Mouse (Mus musculus) heart, adult 9 months (tissue): ENCODE results near the gene Gsdma3.
A peak's percentile ranks its signal among the peaks of the same experiment; 100 is the strongest.
"Not testable (repeated sequence)": the region's sequence is repeated elsewhere in the genome, so short reads cannot be mapped to it uniquely, and the experiment has no call there.

Experiments
- DNase-seq, 2 experiments: peaks; one replicate each; pipeline ENCODE4 v3.0.0; 2022; ENCODE audit warnings: low spot score in 2 of 2

Gsdma3 gene

DNA sequence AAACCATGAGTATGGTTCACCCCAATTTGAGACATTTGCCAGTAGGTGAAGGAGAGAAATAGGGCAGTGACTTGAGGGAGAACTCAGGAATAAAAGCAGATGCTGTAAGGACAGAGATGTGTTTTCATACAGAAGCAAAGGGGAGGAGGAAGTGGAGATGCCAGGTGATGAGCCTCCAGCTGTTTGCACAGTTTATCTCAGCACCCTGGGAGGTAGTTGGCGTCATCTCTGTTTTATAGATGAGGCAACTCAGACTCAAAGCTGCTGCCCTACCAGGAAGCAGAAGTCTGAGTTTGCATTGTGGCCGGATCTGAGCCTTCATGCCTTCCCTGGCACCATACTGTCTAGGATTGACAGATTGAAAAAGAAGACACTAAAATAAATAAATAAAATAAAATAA, 42.8 kb downstream of the Gsdma3 start:
- DNase-seq: no peak

DNA sequence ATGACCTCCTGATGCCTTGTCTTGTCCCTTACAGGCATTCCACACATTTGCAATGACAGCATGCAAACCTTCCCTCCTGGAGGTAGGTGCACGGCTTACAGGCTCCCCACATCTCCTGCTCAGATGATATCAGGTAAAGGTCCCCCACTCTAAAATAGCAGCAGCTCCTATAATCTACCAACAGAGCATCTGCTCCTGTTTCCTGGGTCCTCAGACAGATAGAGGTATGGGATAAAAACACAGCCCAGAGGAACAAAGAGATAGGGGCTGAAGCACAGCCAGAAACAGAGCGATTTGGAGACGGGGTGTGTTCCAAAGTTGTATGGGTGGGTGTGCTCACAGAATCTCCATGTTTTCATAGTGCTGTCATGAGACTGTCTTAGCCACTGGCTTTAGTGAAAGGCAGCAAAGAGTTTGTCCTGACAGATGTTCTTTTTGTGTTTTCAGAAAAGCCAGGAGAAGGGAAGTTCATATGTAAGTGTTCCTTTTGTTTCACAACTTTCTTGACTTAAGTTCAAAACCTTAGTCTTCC, 45.2 kb downstream of the Gsdma3 start:
- DNase-seq: no peak

DNA sequence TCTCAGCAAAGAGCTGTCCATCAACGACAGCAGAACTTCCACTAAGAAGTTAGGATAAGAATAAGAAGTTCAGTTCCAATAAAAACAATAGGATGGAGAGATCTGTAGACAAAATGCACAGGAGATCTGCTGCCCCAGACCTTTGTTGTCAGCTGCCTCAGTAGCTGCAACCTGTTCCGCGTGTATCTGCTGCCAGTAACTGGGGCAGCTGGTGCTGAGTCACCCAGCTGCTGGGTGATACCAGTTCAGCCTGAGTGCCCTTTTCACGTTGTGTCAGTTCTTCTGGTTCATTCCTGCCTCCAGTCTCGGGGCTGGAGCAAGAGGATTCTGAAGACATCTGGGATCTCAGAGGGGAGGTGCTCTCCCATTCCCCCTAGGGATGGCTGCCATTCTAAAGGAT, 45.7 kb downstream of the Gsdma3 start:
- no peak for DNase-seq

DNA sequence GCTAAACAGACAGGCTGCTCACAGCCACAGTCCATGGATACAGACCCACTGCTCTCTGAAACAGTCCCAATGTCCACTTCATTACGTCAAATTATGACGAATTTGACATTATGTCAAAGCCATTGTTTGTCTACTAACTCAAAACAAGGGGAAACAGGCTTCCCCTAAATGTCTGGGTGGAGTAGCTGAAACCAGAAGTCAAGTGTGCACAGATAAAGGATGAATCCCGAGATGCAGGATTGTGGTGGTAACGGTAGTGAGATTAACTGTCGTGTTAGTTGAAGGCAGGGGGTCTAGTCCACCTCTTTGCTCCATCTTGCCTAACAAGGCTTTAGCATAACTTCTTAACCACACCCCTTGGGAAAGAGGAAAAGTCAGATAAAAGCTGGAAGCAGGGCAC, 46.3 kb downstream of the Gsdma3 start:
- no peak for DNase-seq

DNA sequence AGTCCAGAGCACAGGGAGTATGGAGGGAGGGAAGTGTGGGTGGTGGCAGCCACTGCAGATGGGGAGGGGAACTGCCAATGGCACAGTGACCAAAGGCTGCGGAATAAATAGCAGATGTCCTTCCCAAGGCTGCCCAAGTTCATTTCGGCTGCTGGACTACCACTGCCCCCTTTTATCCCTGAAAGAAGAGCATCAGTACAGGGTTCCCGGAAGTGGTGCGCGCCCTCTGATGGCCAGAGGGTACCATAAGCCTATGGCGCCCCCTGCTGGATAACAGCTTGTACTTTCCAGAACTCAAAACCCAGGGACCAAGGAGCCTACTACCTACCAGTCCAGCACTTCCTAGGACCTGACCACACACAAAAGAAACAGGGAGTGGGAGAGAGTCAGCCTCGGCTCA, 47.0 kb downstream of the Gsdma3 start:
- peak; percentile 27 to 43 for DNase-seq

DNA sequence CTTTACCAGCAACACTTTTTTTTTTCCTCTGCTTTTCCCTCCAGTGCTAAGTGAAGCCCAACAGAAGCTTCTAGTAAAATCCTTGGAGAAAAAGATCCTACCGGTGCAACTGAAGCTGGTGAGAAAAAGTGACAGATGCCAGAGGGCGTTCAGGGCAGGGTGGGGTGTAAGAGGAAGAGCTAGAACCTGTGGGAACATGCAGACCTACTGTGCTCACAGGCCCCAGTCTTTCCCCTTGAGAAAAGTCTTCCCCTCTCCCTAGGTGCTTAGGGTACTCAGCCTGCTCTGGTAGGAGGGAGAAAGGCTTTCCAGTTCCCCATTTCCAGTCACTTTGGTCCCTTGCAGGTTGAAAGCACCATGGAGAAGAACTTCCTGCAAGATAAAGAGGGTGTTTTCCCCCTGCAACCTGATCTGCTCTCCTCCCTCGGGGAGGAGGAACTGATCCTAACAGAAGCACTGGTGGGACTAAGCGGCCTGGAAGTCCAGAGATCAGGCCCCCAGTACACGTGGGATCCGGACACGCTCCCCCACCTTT, 49.7 kb downstream of the Gsdma3 start:
- no peak for DNase-seq

DNA sequence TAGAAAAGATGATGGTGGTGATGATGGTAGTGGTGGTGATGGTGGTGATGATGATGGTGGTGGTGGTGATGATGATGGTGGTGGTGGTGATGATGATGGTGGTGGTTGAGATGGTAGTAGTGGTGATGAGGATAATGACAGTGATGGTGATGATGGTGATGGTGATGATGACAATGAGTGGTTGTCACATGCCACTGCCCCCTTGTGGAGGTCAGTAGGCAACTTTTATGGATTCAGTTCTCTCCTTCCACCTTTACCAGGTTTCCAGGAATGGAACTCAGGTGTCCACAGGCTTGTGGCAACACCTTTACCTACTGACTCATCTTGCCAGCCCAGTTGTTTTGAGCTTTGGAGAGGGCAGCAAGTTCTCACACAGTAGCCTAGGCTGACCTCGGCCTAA, 53.9 kb downstream of the Gsdma3 start:
- DNase-seq: no peak

DNA sequence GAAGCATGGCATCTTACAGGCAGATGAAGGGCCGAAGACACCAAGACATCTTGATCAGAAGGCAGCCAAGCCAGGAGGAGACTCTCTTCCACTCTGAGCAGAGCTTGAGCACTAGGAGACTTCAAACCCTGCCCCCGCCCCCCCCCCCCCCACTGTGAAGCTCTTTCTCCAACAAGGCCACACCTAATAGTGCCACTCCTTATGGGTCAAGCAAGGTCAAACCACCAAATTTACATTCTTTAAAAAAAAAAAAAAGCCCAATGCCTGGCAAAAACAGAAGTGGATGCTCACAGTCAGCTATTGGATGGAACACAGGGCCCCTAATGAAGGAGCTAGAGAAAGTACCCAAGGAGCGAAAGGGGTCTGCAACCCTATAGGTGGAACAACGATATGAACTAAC, 54.4 kb downstream of the Gsdma3 start:
- DNase-seq: not testable (repeated sequence)

DNA sequence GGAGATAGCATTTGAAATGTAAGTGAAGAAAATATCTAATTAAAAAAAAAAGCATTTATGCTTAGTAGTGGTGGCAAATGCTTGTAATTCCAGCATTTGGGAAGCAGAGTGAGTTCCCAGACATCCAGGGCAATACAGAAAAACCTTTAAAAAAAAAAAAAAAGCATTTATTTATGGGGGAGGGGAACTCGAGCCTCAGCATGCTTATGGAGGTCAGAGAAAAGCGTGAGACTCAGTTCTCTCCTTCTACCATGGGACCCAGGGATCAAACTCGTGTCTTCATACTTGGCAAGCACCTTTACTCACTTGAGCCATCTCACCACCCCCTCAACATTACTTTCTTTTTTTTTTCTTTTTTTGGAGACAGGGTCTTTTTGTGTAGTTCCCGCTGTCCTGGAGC, 55.0 kb downstream of the Gsdma3 start:
- no peak for DNase-seq

DNA sequence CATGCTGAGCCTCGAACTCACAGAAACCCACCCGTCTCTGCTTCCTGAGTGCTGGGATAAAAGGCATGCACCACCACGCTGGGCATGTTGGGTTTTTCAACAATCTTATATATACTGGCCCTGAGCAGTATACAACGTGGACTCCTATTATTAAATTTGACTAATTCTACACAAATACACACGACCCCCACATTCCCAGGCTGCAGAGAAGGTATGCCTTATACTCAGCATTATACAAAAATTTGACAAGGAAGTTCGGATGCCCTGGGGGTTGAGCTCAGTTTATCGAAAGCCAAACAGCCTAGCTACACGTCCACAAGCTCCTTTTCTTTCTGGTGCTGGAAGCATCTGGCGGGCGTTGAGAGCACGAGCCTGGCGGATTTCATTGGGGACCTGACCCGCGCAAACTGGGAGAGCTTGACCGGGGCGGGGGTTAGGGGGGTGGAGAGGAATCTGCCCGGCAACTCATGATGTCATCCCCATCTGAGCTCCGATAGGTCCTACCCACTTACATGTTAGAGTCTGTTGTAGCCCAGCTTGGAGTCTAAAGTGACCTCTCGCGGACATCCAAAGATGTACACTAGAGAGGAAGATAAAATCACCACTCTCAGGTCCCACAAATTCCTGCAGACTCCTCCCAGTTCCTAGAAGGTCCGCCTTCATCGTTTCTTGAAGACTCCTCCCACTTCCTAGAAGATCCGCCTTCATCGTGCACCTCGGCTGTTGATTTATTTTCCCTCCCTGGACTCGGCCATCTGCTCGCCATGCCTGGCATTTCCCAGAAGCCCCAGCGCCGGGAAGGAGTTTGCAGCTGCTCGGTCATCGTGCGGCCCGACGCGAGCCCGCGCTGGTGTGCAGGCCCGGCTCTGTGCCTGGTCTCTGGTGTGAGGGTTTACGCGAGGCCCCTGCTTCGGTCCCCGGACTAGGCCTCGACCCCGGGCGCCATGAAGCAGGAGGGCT, 55.9 kb downstream of the Gsdma3 start, which contains the start of gene Psmd3:
Gene Psmd3 (plus strand): TSS at position 769 of the 960 bp plus-strand sequence.
- DNase-seq: peak; percentile 95 to 98

DNA sequence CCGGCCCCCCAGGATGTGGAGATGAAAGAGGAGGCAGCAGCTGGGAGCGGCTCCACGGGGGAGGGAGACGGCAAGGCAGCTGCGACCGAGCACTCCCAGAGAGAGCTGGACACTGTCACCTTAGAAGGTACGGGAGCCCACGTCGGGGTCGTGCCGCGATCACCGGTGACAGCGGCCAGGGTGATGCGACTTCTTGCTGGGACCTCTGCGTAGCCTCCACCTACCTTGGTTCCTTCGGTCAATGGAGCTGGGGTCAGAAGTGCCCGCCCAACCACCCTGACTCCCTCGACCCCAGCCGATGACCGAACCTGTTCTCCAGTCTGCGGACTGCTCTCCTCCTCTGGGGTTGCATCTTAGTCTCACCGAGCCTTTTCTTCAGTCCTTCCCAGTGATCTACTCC, 56.7 kb downstream of the Gsdma3 start:
- no peak for DNase-seq

DNA sequence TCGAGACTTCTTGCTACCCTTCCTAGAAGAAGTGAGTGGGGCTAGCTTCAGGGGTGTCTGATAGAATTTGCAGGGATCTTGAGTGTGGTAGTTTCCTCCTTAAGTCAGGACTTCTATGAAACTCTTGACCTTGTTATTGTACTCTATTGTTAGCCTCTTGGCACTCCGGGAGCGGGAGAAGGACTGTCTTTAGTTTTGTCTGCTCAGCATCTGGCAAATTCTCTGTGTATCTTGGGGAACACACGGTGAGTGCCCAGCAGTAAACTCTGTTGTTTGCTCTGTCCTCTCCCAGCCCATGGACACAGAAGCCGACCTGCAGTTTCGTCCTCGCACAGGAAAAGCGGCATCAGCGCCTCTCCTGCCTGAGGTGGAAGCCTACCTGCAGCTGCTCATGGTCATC, 59.5 kb downstream of the Gsdma3 start:
- DNase-seq: no peak

DNA sequence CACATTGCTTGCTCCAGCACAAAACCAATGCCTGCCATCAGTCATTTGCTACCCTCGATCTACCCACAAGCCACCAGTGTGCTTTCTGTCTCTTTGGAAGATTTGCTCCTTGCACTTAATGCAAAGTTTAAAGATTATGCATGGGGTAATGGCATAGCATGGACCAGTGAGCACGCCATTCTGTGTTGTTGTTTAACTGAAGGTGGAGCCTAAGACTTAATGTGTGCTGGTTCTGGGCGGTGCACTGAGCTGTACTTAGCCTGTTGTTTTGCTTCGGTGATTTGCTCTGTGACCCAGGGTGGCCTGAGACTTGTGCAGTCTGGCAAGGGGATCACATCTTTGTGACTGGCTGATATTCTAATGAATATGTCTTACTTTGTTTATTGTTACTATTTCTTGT, 60.8 kb downstream of the Gsdma3 start:
- no peak for DNase-seq
